Mouse (Mus musculus) bone marrow macrophage, adult 2 months (primary cell): Measurements from ENCODE around the gene Cyfip2.

ENCODE experiments used
- CTCF ChIP-seq: IDR thresholded peaks from 2 replicates; pipeline ENCODE4 v1.5.1; 2012; ENCODE audit warnings: low read depth, mild to moderate bottlenecking, low read length, moderate library complexity
- POLR2A ChIP-seq: IDR thresholded peaks from 2 replicates; pipeline ENCODE4 v1.6.1; 2012; ENCODE audit warnings: mild to moderate bottlenecking, low read depth, low read length, borderline replicate concordance

DNA sequence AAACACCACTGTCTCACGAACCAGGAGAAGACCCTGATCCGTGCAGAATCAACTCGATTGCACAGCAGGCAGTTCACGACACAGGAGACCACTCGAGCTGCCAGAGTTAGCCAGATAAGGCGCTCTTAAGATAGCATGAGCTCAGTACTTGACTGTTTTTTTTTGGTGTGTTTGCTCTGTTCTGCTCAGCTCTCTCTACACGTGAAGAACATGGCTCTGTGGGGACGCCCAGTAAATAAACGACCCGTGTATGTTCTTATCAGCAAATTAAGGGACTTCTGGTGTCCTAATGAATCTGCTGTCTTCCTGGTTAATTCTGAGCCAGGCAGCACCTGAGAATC is 110.1 kb downstream of the Cyfip2 start:
- no peak for TF ChIP-seq CTCF
- TF ChIP-seq POLR2A, result no peak
